Mouse (Mus musculus): Measurements from ENCODE around the gene Lsm11. TPM values are rescaled to one million over a fixed set of nuclear protein-coding genes. Genes with fewer than 3 reads are reported as not detected.

Lsm11 gene
- polyA plus RNA-seq, 1 experiment from 2014 or later, result 8.8 TPM

DNA sequence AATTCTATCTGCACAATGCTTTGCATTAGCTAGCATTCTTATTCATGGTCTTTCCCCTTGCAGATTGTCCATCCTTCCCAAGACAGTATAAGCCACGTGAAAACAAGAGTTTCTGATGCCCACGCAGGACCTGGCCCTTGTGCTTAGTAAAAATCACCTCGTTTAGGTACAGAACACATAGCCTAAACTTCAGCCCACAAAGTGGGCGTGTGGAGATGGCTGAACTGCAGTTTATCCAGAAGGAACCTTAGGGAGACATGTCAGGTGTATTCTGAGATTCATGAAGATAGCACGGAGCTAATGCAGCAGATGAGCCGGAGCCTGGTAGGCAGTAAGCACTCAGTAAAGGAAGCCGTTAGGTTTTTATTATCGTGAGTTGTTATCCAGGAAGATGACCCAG, 23.7 kb downstream of the Lsm11 start:
- ATAC-seq (ENCODE audit: low FRiP score, low TSS enrichment), result no peak
- WGBS, result 51% methylated on average over 8 of the region's 8 CpGs

DNA sequence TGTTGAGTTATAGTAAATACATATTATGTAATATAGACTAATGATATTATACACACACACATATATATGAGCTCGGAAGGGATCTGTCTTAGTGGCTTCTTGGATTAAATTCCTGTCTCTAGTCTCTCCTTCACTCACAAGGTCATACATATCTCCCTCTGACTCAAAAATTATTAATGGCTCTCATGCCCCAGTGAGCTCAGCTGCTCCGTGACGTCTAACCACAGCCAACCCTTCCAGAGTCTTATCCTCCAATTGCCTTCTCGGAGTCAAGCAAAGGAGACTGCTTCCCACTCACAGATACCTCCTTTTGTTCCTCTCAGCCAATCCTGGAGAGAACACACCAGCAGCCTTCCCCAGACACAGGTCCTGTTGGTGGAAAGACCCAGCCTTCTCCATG, 25.9 kb downstream of the Lsm11 start:
- Histone ChIP-seq H3K4me1 (ENCODE audit: control insufficient read depth, insufficient read depth, low read length) (peaks cover 5% of the 10 kb centered on the region; the same call in 1 of the 2 replicates), H3K27me3 (ENCODE audit: control insufficient read depth, insufficient read depth, low read length) (no peaks in the 10 kb centered on the region), H3K4me3 (ENCODE audit: low read length) (no peak overlapping the region), H3K9ac (ENCODE audit: low read depth, low read length) (no peak overlapping the region), H3K4me2 (replicated peaks; ENCODE audit: low read depth, low read length) (no peak overlapping the region), H3K27ac (ENCODE audit: low read depth, low read length) (no peak overlapping the region), H3K36me3 (ENCODE audit: control insufficient read depth, insufficient read depth, low read length) (no peaks in the 10 kb centered on the region), H3K9me3 (ENCODE audit: control insufficient read depth, low read length) (no peaks in the 10 kb centered on the region)
- no peak for ATAC-seq (ENCODE audit: low FRiP score, low TSS enrichment)
- 63% methylated on average over 4 of the region's 4 CpGs for WGBS

More for the DNA sequence above, 23.7 kb downstream of the Lsm11 start:
- Histone ChIP-seq H3K9ac (ENCODE audit: low read depth, low read length) (no peak overlapping the region), H3K4me2 (replicated peaks; ENCODE audit: low read depth, low read length) (no peak overlapping the region; the same call in 1 of the 2 replicates), H3K9me3 (ENCODE audit: control insufficient read depth, low read length) (no peaks in the 10 kb centered on the region), H3K27me3 (ENCODE audit: control insufficient read depth, insufficient read depth, low read length) (no peaks in the 10 kb centered on the region), H3K36me3 (ENCODE audit: control insufficient read depth, insufficient read depth, low read length) (no peaks in the 10 kb centered on the region), H3K27ac (ENCODE audit: low read depth, low read length) (no peak overlapping the region), H3K4me3 (ENCODE audit: low read length) (no peak overlapping the region), H3K4me1 (ENCODE audit: control insufficient read depth, insufficient read depth, low read length) (peaks cover 5% of the 10 kb centered on the region; the same call in 1 of the 2 replicates)

DNA sequence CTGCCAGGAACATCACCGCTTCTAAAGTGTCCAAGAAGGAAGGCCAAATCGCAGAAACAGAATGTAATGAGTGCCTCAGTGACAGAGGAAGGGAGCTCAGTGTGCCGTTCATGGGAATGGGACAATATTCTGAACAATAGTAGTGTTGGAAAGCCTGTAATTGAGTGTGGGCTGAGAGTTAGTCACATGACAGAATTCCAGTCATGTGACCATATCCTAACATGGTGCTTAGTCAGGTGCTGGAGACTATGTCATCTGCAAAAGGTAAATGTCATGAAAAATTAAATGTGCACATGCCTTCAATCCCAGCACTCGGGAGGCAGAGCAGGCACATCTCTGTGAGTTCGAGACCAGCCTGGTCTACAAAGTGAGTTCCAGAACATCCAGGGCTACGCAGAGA, 26.7 kb downstream of the Lsm11 start:
- Histone ChIP-seq H3K9ac (ENCODE audit: low read depth, low read length) (no peak overlapping the region), H3K4me2 (replicated peaks; ENCODE audit: low read depth, low read length) (no peak overlapping the region), H3K4me3 (ENCODE audit: low read length) (no peak overlapping the region), H3K27ac (ENCODE audit: low read depth, low read length) (no peak overlapping the region), H3K4me1 (ENCODE audit: control insufficient read depth, insufficient read depth, low read length) (peaks cover 5% of the 10 kb centered on the region; the same call in 1 of the 2 replicates), H3K27me3 (ENCODE audit: control insufficient read depth, insufficient read depth, low read length) (no peaks in the 10 kb centered on the region), H3K36me3 (ENCODE audit: control insufficient read depth, insufficient read depth, low read length) (no peaks in the 10 kb centered on the region), H3K9me3 (ENCODE audit: control insufficient read depth, low read length) (no peaks in the 10 kb centered on the region)
- no peak for ATAC-seq (ENCODE audit: low FRiP score, low TSS enrichment)
- 94% methylated on average over 6 of the region's 6 CpGs for WGBS

DNA sequence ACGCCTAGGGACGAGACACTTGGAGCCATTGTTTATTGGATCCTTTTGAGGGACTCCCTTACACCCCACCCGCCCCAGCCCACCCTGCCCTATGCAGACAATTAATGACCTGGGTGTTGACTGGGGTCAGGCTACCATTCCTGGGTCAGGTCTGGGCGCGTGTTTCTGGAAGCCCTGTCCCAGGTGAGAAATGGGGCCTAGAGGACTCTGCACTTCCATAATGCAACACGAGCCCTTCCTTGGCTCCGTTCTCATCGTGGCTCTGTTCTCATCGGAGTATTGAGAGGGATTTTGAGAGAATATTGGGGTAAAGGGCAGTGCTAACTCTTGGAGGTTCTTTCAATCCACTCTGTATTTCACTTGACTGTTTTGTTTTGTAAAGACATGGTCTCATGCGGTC, 28.5 kb downstream of the Lsm11 start:
- Histone ChIP-seq H3K4me3 (ENCODE audit: low read length) (no peak overlapping the region), H3K4me2 (replicated peaks; ENCODE audit: low read depth, low read length) (no peak overlapping the region), H3K36me3 (ENCODE audit: control insufficient read depth, insufficient read depth, low read length) (peaks cover 12% of the 10 kb centered on the region), H3K9me3 (ENCODE audit: control insufficient read depth, low read length) (no peaks in the 10 kb centered on the region), H3K27me3 (ENCODE audit: control insufficient read depth, insufficient read depth, low read length) (no peaks in the 10 kb centered on the region), H3K27ac (ENCODE audit: low read depth, low read length) (no peak overlapping the region), H3K4me1 (ENCODE audit: control insufficient read depth, insufficient read depth, low read length) (no peaks in the 10 kb centered on the region), H3K9ac (ENCODE audit: low read depth, low read length) (no peak overlapping the region)
- WGBS, result 79% methylated on average over 10 of the region's 10 CpGs
- no peak for ATAC-seq (ENCODE audit: low FRiP score, low TSS enrichment)

DNA sequence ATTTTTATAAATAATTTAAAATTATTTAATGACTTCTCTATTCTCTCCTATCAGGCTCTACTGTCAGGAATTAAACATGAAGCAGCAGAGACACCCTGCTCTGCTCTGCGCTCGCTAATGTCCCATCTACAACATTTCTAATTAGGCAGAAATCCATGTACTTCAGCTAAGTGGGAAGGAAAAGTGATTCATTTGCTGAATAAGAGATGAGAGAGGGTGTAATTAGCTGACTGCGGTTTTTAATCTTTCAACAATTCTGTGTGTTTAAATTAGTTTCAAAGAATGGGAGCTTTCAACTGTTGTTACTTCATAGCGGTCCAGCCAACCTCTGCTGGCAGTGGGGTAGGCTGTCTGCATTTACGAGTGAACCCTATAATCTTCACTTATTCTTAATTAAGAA, 34.0 kb downstream of the Lsm11 start:
- no peak overlapping the region for H3K27ac ChIP-seq (ENCODE audit: low read depth, low read length)
- H3K4me2 ChIP-seq (replicated peaks; ENCODE audit: low read depth, low read length), result no peak overlapping the region
- H3K27me3 ChIP-seq (ENCODE audit: control insufficient read depth, insufficient read depth, low read length), result no peaks in the 10 kb centered on the region
- H3K4me1 ChIP-seq (ENCODE audit: control insufficient read depth, insufficient read depth, low read length), result no peaks in the 10 kb centered on the region
- H3K36me3 ChIP-seq (ENCODE audit: control insufficient read depth, insufficient read depth, low read length), result peaks cover 62% of the 10 kb centered on the region
- no peak overlapping the region for H3K9ac ChIP-seq (ENCODE audit: low read depth, low read length)
- 95% methylated on average over 5 of the region's 5 CpGs for WGBS
- ATAC-seq (ENCODE audit: low FRiP score, low TSS enrichment), result no peak
- H3K9me3 ChIP-seq (ENCODE audit: control insufficient read depth, low read length), result no peaks in the 10 kb centered on the region
- H3K4me3 ChIP-seq (ENCODE audit: low read length), result no peak overlapping the region

DNA sequence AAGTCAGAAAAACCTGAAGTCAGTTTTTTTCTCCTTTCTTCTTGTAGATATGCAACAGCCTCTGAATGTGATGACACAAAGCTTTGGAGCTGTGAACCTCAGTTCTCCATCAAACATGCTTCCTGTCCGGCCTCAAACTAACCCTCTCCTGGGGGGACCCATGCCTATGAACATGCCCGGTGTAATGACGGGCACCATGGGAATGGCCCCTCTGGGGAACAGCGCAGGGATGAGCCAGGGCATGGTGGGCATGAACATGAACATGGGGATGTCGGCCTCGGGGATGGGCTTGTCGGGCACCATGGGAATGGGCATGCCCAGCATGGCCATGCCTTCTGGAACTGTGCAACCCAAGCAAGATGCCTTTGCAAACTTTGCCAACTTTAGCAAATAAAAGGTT, 35.8 kb downstream of the Lsm11 start:
- H3K4me3 ChIP-seq (ENCODE audit: low read length), result no peak overlapping the region

DNA sequence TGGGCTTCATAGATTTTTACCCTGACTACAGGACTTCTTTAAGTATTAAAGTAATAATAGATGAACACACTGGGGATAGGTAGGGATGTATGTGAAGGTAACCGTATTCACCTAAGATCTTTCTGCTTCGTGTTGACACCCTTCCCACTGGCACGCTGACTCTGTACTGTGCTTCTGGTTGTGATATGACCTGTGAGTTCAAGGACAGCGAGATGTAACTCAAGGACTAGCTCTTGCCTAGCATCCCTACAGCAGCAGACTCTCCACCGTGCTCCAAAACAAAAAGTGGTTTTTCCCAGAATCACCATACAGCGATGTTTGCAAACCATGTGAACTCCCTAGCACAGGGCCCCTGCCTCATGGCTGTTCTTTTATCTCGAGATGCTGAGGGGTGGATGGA, 36.7 kb downstream of the Lsm11 start:
- Histone ChIP-seq H3K27ac (ENCODE audit: low read depth, low read length) (no peak overlapping the region), H3K4me1 (ENCODE audit: control insufficient read depth, insufficient read depth, low read length) (no peaks in the 10 kb centered on the region), H3K9me3 (ENCODE audit: control insufficient read depth, low read length) (no peaks in the 10 kb centered on the region), H3K4me3 (ENCODE audit: low read length) (no peak overlapping the region), H3K36me3 (ENCODE audit: control insufficient read depth, insufficient read depth, low read length) (peaks cover 77% of the 10 kb centered on the region), H3K4me2 (replicated peaks; ENCODE audit: low read depth, low read length) (no peak overlapping the region), H3K27me3 (ENCODE audit: control insufficient read depth, insufficient read depth, low read length) (no peaks in the 10 kb centered on the region), H3K9ac (ENCODE audit: low read depth, low read length) (no peak overlapping the region)
- WGBS, result 93% methylated on average over 7 of the region's 7 CpGs
- ATAC-seq (ENCODE audit: low FRiP score, low TSS enrichment), result no peak

More for the DNA sequence above, 35.8 kb downstream of the Lsm11 start:
- Histone ChIP-seq H3K4me1 (ENCODE audit: control insufficient read depth, insufficient read depth, low read length) (no peaks in the 10 kb centered on the region), H3K9ac (ENCODE audit: low read depth, low read length) (no peak overlapping the region), H3K27ac (ENCODE audit: low read depth, low read length) (no peak overlapping the region), H3K27me3 (ENCODE audit: control insufficient read depth, insufficient read depth, low read length) (no peaks in the 10 kb centered on the region), H3K36me3 (ENCODE audit: control insufficient read depth, insufficient read depth, low read length) (peaks cover 69% of the 10 kb centered on the region), H3K9me3 (ENCODE audit: control insufficient read depth, low read length) (no peaks in the 10 kb centered on the region), H3K4me2 (replicated peaks; ENCODE audit: low read depth, low read length) (no peak overlapping the region)
- no peak for ATAC-seq (ENCODE audit: low FRiP score, low TSS enrichment)
- 98% methylated on average over 7 of the region's 7 CpGs for WGBS

DNA sequence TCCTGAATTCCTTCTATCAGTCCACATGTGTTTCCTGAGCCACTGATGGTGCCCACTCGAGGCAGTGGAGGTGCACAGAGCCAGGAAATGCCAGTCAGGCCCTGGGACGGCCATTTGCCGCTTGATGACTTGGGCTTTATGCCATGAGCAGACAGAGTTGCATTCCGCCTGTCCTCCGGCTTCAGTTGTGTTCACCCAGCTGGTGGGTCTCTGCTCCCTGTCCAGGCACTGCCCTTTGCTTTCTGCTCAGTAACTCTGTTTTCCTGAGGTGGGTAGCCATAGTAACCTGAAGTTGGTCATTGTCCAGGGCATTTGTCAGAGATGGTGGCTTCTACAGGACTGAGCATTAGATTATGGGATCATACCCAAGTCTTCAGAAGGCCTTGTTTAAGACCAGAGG, 37.4 kb downstream of the Lsm11 start:
- ATAC-seq (ENCODE audit: low FRiP score, low TSS enrichment), result no peak
- Histone ChIP-seq H3K4me3 (ENCODE audit: low read length) (no peak overlapping the region), H3K9me3 (ENCODE audit: control insufficient read depth, low read length) (no peaks in the 10 kb centered on the region), H3K27me3 (ENCODE audit: control insufficient read depth, insufficient read depth, low read length) (no peaks in the 10 kb centered on the region), H3K4me2 (replicated peaks; ENCODE audit: low read depth, low read length) (no peak overlapping the region), H3K9ac (ENCODE audit: low read depth, low read length) (no peak overlapping the region), H3K36me3 (ENCODE audit: control insufficient read depth, insufficient read depth, low read length) (peaks cover 81% of the 10 kb centered on the region), H3K4me1 (ENCODE audit: control insufficient read depth, insufficient read depth, low read length) (no peaks in the 10 kb centered on the region), H3K27ac (ENCODE audit: low read depth, low read length) (no peak overlapping the region)
- WGBS, result 87% methylated on average over 5 of the region's 5 CpGs

DNA sequence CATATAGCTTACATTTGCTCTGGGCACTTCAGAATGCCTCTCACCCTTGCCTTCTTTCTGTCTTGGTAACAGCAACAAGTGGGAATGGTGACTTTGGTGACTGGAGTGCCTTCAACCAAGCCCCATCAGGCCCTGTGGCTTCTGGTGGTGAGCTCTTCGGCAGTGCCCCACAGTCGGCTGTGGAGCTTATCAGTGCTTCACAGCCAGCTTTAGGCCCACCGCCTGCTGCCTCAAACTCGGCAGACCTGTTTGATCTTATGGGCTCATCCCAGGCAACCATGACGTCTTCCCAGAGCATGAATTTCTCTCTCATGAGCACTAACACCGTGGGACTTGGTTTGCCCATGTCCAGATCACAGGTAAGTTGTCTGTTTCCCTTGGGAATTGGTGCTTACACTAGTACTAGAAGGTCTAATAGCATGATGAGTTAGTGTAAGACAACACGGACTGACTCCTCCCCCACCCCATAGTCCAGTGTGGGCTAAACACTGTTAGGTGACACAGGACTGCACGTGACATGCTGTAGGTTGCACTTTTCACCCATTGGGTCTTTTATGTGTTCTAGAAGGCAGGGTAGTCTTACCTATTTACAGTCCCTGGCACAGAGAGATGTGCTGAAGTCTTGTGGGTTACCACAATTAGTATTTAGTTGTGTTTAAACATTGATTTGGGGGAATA, 38.5 kb downstream of the Lsm11 start:
- Histone ChIP-seq H3K4me2 (replicated peaks; ENCODE audit: low read depth, low read length) (no peak overlapping the region), H3K4me3 (ENCODE audit: low read length) (no peak overlapping the region), H3K4me1 (ENCODE audit: control insufficient read depth, insufficient read depth, low read length) (no peaks in the 10 kb centered on the region), H3K9me3 (ENCODE audit: control insufficient read depth, low read length) (no peaks in the 10 kb centered on the region), H3K27ac (ENCODE audit: low read depth, low read length) (no peak overlapping the region), H3K27me3 (ENCODE audit: control insufficient read depth, insufficient read depth, low read length) (no peaks in the 10 kb centered on the region), H3K36me3 (ENCODE audit: control insufficient read depth, insufficient read depth, low read length) (peaks cover 75% of the 10 kb centered on the region), H3K9ac (ENCODE audit: low read depth, low read length) (no peak overlapping the region)
- 91% methylated on average over 8 of the region's 8 CpGs for WGBS
- ATAC-seq (ENCODE audit: low FRiP score, low TSS enrichment), result no peak

Measured in kidney, embryonic 14.5 days (tissue).